Mouse (Mus musculus): ENCODE measurements at regions not wholly inside any gene's neighbourhood (a gene's known extent, or its start where the extent isn't known, plus 50 kb on each side); places are given as distances from the start of the nearest gene placed in this dataset.

GRCm38 (mm10) chr2:72677731-72678130 is 201.8 kb downstream of the Cdca7 start:
- no peak for DNase-seq

DNA sequence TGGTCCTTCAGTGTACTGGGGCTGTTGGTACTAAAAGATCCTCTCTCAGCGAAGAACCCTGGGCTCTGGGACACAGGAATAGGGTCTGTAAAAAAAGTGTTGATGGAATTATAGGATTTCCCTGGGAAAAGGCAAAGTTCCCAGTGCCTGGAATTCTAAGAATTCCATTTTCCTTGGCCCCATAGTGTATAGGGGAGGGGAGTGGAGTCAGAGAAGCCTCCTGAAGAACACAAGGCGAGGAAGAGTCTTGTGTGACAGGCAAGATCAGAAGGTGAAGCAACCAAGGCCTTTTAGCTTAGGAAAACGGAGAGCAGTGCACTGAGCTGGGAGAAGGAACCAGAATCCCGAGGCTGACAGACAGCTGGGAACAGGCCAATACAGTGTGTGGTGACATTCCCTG is 212.1 kb downstream of the Cdca7 start:
- no peak for DNase-seq

DNA sequence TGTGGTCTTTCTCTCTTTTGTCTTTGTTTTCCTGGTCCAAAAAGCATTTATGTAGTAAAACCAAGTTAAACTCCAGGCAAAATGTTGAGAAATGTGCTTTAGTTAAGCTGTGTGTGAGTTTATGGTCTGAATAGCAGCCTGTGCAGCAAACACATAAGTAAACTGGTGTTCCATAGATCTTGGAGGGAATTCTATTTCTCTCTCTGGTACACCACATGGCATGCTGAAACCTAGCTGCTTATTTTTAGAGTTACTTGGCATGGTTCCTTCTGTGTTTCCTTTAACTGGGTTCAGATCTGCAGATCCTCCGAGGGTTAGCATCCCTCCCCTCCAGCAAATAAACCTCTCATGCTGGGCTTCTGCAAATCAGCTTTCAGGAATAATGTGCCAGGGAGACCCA is 225.1 kb downstream of the Cdca7 start:
- DNase-seq, result no peak

- no peak for DNase-seq
These were observed 227.3 kb downstream of the Cdca7 start for GRCm38 (mm10) chr2:72703238-72703637.

DNA sequence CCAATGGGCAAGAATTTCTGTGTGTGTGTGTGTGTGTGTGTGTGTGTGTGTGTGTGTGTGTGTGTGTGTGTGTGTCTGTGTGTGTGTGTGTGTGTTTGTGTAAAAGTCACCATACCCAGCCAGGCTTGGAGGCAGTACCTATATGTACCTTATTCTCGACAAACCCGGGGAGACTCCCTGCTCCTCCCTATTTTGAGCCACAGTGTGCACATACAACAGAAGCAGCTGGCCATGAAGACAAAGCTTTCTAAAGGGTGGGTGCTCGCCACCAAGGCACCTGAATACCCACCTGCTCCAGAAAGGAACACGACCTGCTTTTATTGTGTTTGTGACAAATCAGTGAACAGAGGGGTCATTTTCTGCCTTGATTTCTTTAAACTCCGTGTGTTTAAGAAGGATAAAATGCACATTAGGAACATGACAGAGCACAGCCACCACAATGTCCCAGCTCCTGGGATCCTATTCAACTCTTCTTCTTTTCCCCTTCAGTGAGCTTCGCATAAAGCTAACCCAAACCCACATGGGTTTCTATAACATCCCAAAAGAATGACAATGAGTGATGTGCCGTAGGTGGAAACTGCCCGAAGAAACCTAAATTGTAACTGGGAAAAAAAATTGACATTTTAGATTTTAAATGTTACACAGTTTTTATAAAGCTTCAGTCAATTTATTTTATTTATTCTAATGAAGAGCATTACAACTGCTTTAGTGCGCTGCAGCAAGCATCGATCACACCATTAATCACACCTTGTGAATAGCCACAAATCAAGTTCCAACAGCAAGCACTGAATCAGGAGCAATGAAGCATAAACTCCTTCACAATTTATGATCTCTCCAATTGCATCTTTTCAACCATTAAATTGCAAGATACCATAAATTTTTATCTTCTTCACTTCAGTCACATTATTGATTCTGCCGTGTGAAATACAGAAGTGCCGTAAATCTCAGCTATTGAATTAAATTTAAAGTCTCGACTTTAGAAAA is 232.0 kb downstream of the Cdca7 start:
- no peak for DNase-seq

DNA sequence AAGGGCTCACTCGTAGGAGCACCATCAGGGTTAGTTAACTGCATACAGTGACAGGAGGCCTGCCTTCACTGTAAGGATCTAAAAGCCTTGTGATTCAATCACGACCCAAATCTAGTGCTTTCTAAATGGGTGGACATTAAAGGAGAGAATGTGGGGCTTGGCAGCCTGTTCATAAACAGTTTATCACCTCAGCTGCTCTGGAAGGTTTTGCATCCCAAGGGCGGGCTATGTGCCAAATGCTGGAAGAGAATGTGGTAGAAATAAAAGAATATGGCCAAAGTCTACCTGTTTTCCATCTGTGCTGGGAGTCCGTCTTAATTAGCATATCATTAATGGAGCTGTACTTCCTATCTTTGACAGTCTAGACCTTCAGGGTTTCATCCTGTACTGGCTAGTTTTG is 241.0 kb downstream of the Cdca7 start:
- no peak for DNase-seq

DNA sequence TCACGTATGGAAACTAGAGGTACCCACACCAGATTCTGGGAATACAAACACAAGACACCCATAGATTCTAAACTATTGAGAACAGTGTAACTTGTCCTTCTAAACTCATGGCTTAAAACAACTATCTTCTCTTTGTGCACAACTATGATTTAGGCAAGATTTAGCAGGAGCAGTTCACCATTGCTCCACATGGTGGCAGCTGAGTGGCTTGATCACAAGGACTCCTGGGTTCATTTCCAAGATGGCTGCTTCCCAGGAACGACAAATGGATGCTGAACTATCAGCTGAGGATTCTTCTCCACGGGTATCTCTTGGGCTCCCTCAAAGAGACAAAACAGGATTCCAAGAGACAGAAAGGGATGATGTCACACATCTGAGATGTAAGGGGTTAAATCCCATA is 251.5 kb downstream of the Sp3 start:
- peak; percentile 49 for DNase-seq

GRCm38 (mm10) chr2:72733371-72733770 is 246.9 kb downstream of the Sp3 start:
- DNase-seq, result no peak

DNA sequence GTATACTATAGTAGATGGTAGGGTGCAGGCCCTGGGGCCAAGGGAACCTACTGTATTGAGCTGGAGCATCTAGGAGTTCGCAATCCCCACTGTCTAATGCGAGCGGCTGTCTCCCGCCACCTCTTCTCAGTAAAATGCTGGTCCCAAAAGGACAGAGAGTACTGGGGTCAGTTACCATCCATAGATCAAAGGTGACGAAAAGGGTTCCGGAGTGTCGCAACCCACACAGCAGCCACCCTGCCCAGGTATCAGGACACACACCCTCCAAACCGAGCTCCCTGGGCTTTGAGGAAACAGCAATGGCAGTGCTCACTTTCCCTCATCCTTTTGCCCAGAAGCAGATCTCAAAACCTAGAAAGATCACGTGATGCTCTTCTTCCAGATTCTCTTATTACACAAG is 245.2 kb downstream of the Sp3 start:
- no peak for DNase-seq

- no peak for DNase-seq
These were observed 243.6 kb downstream of the Sp3 start for GRCm38 (mm10) chr2:72736685-72737084.

- DNase-seq, result no peak
These were observed 239.6 kb downstream of the Sp3 start for GRCm38 (mm10) chr2:72740391-72741361.

DNA sequence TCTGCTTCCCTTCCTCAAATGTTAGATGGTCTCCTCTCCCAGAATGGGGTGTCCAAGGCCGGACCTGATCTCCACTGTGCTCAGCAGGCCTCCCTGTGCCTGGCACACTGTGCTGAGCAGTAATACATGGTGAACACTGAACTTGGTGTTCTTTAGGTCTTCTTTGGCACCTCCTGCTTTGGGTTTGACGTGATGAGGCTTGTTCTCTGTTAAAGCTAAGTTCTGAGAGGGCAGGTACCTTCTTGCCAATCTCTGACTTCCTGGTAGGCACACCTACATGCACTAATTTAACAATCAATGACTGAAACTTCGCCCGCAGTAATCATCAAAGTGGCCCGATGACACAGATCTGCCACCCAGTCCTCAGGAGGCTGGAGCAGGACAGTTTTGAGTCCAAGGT is 238.5 kb downstream of the Sp3 start:
- DNase-seq, result no peak

GRCm38 (mm10) chr2:72743651-72744050 is 236.6 kb downstream of the Sp3 start:
- peak; percentile 78 for DNase-seq

DNA sequence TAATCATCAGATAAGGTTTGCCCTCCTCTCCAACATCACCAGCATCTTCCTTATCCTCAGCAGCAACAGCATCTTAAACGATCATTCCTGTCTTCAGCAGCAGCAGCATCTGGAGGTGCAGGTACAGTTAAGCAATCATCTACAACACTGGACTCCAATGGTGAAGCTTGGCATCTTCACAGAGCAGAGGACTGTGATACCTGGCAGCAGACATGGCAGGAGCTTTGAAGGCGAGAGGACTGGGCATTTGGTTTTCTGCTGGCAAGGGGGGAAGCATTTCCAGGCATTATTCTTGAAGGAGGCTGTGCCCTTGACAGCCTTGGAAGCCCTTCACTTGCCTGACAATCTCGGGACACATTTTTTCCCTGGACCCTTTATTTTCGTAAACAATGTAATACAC is 235.3 kb downstream of the Sp3 start:
- DNase-seq, result no peak

DNA sequence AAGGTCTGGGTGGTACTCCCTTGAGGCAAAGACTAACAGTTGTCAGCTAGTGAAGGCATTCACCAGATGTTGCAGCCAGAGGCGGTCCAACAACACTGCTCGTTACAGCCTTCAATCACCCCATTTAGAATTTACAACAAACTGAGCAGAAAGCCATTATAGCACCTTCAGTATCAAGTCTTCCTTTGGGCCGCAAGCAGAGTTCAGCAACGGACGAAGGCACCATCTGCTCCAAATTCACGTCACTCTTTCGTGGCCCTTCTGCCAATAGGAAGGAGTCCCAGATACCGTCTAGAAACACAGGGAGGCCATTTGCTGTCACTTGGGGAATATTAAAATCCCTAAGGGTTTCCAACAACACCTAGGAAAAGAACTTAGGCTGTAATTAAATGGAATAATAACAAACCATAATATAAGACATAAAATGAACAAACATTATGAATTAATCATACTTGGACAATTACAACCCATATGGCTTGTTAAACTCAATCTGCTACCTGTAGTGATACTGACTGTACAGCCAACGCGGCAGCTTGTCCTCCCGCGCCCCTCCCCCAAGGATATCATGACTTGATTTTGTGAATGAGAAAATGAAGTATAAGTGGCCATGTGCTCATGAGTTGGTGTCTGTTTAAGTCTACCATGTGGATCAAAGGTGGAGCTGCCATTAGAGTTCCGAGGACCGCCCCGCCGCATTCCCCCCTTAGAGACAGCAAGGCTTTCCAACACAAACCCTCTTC is 233.6 kb downstream of the Sp3 start:
- peak; percentile 71 for DNase-seq

GRCm38 (mm10) chr2:72747299-72747698 is 232.9 kb downstream of the Sp3 start:
- no peak for DNase-seq

- no peak for DNase-seq
These were observed 230.8 kb downstream of the Sp3 start for GRCm38 (mm10) chr2:72749495-72749894.

- DNase-seq, result no peak
These were observed 228.8 kb downstream of the Sp3 start for GRCm38 (mm10) chr2:72751441-72751840.

DNA sequence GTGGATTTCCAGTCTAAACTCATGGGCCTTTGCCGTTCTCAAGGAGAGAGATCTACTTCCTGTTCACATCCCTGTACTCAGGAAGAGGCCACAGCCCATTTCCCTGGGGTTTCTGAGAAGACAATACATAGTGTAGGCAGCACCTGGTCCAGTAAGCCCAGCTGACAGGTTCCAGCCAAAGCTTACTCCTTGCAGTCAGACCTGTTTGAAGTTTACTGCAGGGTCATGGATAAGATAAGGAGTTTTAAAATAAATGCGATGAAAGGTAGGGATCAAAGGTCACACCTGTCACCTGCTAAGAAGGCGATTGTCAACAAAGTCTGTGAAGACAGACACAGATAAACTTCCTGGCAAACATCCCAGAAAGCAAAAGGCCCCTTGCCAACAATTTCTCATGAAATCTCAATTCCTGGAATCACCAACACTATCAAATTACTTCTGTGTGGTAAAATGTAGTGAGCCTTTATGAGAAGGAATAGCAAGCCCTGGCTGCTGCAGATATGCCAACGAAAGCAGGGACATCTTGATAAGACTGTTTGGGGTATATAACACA is 227.5 kb downstream of the Sp3 start:
- DNase-seq, result no peak

DNA sequence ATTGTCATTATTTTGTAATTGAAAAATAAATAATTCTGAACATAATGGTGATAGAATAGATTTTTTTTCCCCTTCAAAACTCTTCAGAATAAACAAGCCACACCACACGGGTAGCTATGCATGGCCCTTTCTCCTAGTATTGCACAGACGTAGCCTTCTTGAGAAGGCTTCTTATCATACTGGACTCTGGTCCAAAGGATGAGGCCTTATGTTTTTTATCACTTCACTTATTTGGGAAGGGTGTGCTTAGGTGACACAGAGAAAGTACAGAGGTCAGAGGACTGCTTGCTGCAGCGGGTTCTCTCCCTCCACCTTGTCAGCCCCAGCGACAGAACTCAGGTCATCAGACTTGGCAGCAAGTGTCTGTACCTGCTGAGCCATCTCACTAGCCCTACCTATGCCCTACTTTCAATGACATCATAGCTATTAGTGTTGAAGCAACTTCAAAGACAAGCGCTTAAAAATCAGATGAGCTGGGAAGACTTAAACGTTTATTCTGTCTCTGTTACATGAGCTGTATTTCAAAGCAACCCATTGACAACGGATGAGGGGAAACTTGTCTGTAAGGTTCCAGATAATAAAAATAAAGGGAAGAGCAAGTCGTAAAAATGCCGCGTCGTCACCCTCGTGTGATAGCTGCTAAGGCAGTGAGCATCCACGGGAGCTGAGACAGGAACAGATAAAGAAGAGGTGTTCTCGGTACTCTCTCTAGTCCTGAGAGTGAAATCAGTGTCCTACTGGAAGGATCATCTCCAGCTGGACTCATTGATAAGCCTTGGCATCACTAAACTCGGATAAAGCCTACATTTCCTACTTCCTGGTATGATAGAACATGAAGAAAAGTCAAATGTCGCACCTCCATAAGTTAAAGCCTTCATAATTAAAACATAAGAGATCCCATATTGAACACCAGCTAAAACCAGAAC is 226.2 kb downstream of the Sp3 start:
- no peak for DNase-seq

DNA sequence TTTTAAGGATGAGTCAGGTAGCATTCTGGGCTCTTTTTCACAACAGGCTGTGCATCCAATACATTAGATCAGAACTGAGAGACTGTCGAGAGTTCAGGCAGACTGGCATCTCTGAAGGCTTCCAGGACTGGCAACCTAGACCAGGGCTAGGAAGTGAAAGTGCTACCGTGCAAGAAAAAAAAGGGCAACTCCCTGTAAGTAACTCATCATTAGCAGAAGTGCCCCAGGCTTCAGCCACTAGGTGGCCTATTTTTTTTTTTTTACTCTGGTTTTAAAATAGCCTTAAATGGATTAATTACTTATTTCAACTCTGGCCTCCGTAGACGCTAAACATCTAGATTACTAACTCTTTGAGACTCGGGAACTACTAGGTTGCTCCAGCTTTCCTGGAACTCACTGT is 216.8 kb downstream of the Sp3 start:
- no peak for DNase-seq
